Mouse (Mus musculus): Measurements from ENCODE around the gene Zfp619.
"Not testable (repeated sequence)": the region's sequence is repeated elsewhere in the genome, so short reads cannot be mapped to it uniquely, and the experiment has no call there.

The Zfp619 gene

GRCm38 (mm10) chr7:39517616-39518177 lies at the start of gene Zfp619:
TSS of gene Zfp619 (plus strand) at chr7:39517766.
- DNase-seq (ENCODE audit: low read depth): peak; percentile 98

- no peak for DNase-seq (ENCODE audit: low read depth)
Measured at GRCm38 (mm10) chr7:39479013-39479412, 38.6 kb upstream of the Zfp619 start.

GRCm38 (mm10) chr7:39484384-39484783 lies 33.2 kb upstream of the Zfp619 start:
- no peak for DNase-seq (ENCODE audit: low read depth)

GRCm38 (mm10) chr7:39487159-39487853 lies 30.3 kb upstream of the Zfp619 start:
- DNase-seq (ENCODE audit: low read depth): no peak

GRCm38 (mm10) chr7:39487854-39488205 lies 29.7 kb upstream of the Zfp619 start:
- DNase-seq (ENCODE audit: low read depth): no peak

GRCm38 (mm10) chr7:39494646-39495045 lies 22.9 kb upstream of the Zfp619 start:
- no peak for DNase-seq (ENCODE audit: low read depth)

GRCm38 (mm10) chr7:39504100-39504499 lies 13.5 kb upstream of the Zfp619 start:
- no peak for DNase-seq (ENCODE audit: low read depth)

GRCm38 (mm10) chr7:39518362-39518761 lies 796 bp downstream of the Zfp619 start:
- peak; percentile 27 for DNase-seq (ENCODE audit: low read depth)

- DNase-seq (ENCODE audit: low read depth): no peak
Measured at GRCm38 (mm10) chr7:39523703-39524424, 6.3 kb downstream of the Zfp619 start.

GRCm38 (mm10) chr7:39543151-39543550 lies 25.6 kb downstream of the Zfp619 start:
- no peak for DNase-seq (ENCODE audit: low read depth)

GRCm38 (mm10) chr7:39544242-39545111 lies 26.9 kb downstream of the Zfp619 start:
- peak; percentile 94 for DNase-seq (ENCODE audit: low read depth)

GRCm38 (mm10) chr7:39545134-39545533 lies 27.6 kb downstream of the Zfp619 start:
- no peak for DNase-seq (ENCODE audit: low read depth)

- peak; percentile 29 for DNase-seq (ENCODE audit: low read depth)
Measured at GRCm38 (mm10) chr7:39549336-39549735, 31.8 kb downstream of the Zfp619 start.

GRCm38 (mm10) chr7:39551976-39552891 lies 34.7 kb downstream of the Zfp619 start:
- peak; percentile 96 for DNase-seq (ENCODE audit: low read depth)

GRCm38 (mm10) chr7:39552993-39553392 lies 35.4 kb downstream of the Zfp619 start:
- peak; percentile 9 for DNase-seq (ENCODE audit: low read depth)

GRCm38 (mm10) chr7:39553871-39554270 lies 36.3 kb downstream of the Zfp619 start:
- peak; percentile 5 for DNase-seq (ENCODE audit: low read depth)

- no peak for DNase-seq (ENCODE audit: low read depth)
Measured at GRCm38 (mm10) chr7:39580066-39580465, 62.5 kb downstream of the Zfp619 start.

- no peak for DNase-seq (ENCODE audit: low read depth)
Measured at GRCm38 (mm10) chr7:39580601-39581000, 63.0 kb downstream of the Zfp619 start.

GRCm38 (mm10) chr7:39586834-39587233 lies 69.3 kb downstream of the Zfp619 start:
- DNase-seq (ENCODE audit: low read depth): not testable (repeated sequence)

GRCm38 (mm10) chr7:39588037-39588436 lies 70.5 kb downstream of the Zfp619 start:
- no peak for DNase-seq (ENCODE audit: low read depth)

- not testable (repeated sequence) for DNase-seq (ENCODE audit: low read depth)
Measured at GRCm38 (mm10) chr7:39588471-39589041, 71.0 kb downstream of the Zfp619 start.

Data from NIH3T3 (cell line).